Mouse (Mus musculus): ENCODE data around the gene Osbpl2. TPM values are rescaled to one million over a fixed set of nuclear protein-coding genes. Genes with fewer than 3 reads are reported as not detected.

Osbpl2 gene
- polyA plus RNA-seq, 1 experiment, result 48.2 TPM

DNA sequence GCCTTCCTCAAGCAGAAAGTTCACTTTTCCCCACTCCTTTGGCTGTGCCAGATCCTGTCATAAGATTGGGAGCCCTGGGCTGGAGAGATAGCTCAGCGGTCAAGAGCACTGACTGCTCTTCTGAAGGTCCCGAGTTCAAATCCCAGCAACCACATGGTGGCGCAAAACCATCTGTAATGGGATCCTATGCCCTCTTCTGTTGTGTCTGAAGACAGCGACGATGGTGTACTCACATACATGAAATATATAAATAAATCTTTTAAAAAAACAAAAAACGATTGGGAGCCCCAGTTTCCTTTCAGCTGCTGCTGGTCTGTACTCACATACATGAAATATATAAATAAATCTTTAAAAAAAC is 65.6 kb downstream of the Osbpl2 start:
- TF ChIP-seq POLR2A (IDR thresholded peaks at IDR 0.05; ENCODE audit: extremely low read depth, insufficient read depth, low read length) (no peak), CTCF (IDR thresholded peaks at IDR 0.05; ENCODE audit: extremely low read depth, insufficient read depth, low read length) (no peak)
- Histone ChIP-seq H3K27ac (ENCODE audit: insufficient read depth, low read length) (no peak overlapping the region), H3K4me1 (ENCODE audit: control insufficient read depth, insufficient read depth, low read length) (peaks cover 3% of the 10 kb centered on the region; the same call in 1 of the 2 replicates), H3K4me3 (ENCODE audit: insufficient read depth, low read length) (no peak overlapping the region)

- Histone ChIP-seq H3K27ac (ENCODE audit: insufficient read depth, low read length) (no peak overlapping the region), H3K4me3 (ENCODE audit: insufficient read depth, low read length) (no peak overlapping the region), H3K4me1 (ENCODE audit: control insufficient read depth, insufficient read depth, low read length) (peaks cover 3% of the 10 kb centered on the region; the same call in 1 of the 2 replicates)
- TF ChIP-seq POLR2A (IDR thresholded peaks at IDR 0.05; ENCODE audit: extremely low read depth, insufficient read depth, low read length) (no peak), CTCF (IDR thresholded peaks at IDR 0.05; ENCODE audit: extremely low read depth, insufficient read depth, low read length) (no peak)
Measured at GRCm38 (mm10) chr2:180185686-180186085, 66.6 kb downstream of the Osbpl2 start.

- Histone ChIP-seq H3K4me3 (ENCODE audit: insufficient read depth, low read length) (no peak overlapping the region), H3K4me1 (ENCODE audit: control insufficient read depth, insufficient read depth, low read length) (peaks cover 3% of the 10 kb centered on the region; the same call in 1 of the 2 replicates), H3K27ac (ENCODE audit: insufficient read depth, low read length) (no peak overlapping the region)
- TF ChIP-seq CTCF (IDR thresholded peaks at IDR 0.05; ENCODE audit: extremely low read depth, insufficient read depth, low read length) (no peak), POLR2A (IDR thresholded peaks at IDR 0.05; ENCODE audit: extremely low read depth, insufficient read depth, low read length) (no peak; the same call in 1 of the 2 replicates)
Measured at GRCm38 (mm10) chr2:180187362-180187761, 68.3 kb downstream of the Osbpl2 start.

DNA sequence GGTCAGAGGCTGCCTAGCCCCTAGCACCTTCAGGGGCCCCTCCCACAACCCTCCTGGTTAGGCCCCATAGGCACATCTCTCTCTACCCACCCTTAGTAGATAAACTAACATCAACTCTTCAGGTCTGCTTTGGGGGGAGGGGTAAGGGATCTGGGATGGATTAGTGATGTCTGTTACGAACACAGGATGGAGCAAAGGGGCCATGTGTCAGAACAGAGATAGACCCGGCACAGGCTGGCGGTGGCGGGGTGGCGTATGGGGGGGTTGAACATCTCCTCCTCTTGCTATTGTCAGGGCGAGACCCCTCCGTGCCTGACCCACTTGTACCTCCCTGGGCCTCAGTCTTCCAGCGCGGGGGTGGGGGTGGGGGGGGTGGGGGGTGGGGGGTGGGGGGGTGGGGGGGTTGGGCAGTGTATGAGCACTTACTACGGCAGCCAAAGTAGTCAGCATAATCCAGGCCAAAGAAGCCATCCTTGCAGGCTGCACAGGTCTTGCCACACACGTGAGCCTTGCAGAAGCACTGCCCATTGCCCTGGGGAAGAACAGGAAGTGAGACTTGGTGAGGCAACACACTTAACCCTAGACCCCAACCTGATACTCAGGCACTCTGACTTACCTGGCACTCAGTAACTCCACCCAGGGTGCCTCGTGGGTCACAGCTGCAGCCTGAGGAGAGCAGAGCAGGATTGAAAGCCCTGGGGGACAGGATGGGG is 77.7 kb downstream of the Osbpl2 start:
- no peak overlapping the region for H3K4me3 ChIP-seq (ENCODE audit: insufficient read depth, low read length)
- no peaks in the 10 kb centered on the region for H3K4me1 ChIP-seq (ENCODE audit: control insufficient read depth, insufficient read depth, low read length)
- TF ChIP-seq CTCF (IDR thresholded peaks at IDR 0.05; ENCODE audit: extremely low read depth, insufficient read depth, low read length) (no peak), POLR2A (IDR thresholded peaks at IDR 0.05; ENCODE audit: extremely low read depth, insufficient read depth, low read length) (no peak)
- H3K27ac ChIP-seq (ENCODE audit: insufficient read depth, low read length), result no peak overlapping the region

- Histone ChIP-seq H3K27ac (ENCODE audit: insufficient read depth, low read length) (no peak overlapping the region), H3K4me3 (ENCODE audit: insufficient read depth, low read length) (no peak overlapping the region), H3K4me1 (ENCODE audit: control insufficient read depth, insufficient read depth, low read length) (no peaks in the 10 kb centered on the region)
- TF ChIP-seq POLR2A (IDR thresholded peaks at IDR 0.05; ENCODE audit: extremely low read depth, insufficient read depth, low read length), result no peak
- TF ChIP-seq CTCF (IDR thresholded peaks at IDR 0.05; ENCODE audit: extremely low read depth, insufficient read depth, low read length), result no peak
Measured at GRCm38 (mm10) chr2:180197323-180198037, 78.4 kb downstream of the Osbpl2 start.

DNA sequence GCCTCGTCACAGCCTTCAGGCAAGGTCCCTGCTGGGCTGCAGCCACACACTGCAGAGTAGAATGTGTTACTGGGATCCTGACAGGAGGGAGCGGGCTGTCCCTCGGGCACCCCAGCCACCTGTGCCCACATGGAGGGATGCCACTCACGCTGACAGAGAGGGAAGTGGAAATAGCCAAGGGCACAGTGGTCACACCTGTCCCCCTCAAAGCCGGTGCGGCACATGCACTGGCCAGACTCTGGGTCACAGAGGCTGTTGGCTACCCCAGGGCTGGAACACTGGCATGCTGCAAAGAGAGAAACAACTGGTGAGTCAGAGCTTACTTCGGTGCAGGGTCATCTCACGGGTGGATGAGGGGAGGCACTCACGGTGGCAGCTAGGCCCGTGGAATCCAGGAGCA is 79.7 kb downstream of the Osbpl2 start:
- TF ChIP-seq POLR2A (IDR thresholded peaks at IDR 0.05; ENCODE audit: extremely low read depth, insufficient read depth, low read length) (no peak), CTCF (IDR thresholded peaks at IDR 0.05; ENCODE audit: extremely low read depth, insufficient read depth, low read length) (no peak)
- H3K4me1 ChIP-seq (ENCODE audit: control insufficient read depth, insufficient read depth, low read length), result no peaks in the 10 kb centered on the region

GRCm38 (mm10) chr2:180200681-180201080 is 81.6 kb downstream of the Osbpl2 start:
- TF ChIP-seq CTCF (IDR thresholded peaks at IDR 0.05; ENCODE audit: extremely low read depth, insufficient read depth, low read length) (no peak), POLR2A (IDR thresholded peaks at IDR 0.05; ENCODE audit: extremely low read depth, insufficient read depth, low read length) (no peak)
- Histone ChIP-seq H3K4me3 (ENCODE audit: insufficient read depth, low read length) (no peak overlapping the region), H3K4me1 (ENCODE audit: control insufficient read depth, insufficient read depth, low read length) (no peaks in the 10 kb centered on the region), H3K27ac (ENCODE audit: insufficient read depth, low read length) (no peak overlapping the region)

More for the DNA sequence above, 79.7 kb downstream of the Osbpl2 start:
- no peak overlapping the region for H3K4me3 ChIP-seq (ENCODE audit: insufficient read depth, low read length)
- H3K27ac ChIP-seq (ENCODE audit: insufficient read depth, low read length), result no peak overlapping the region

GRCm38 (mm10) chr2:180201303-180201702 is 82.2 kb downstream of the Osbpl2 start:
- Histone ChIP-seq H3K4me1 (ENCODE audit: control insufficient read depth, insufficient read depth, low read length) (no peaks in the 10 kb centered on the region), H3K27ac (ENCODE audit: insufficient read depth, low read length) (no peak overlapping the region), H3K4me3 (ENCODE audit: insufficient read depth, low read length) (no peak overlapping the region)
- TF ChIP-seq CTCF (IDR thresholded peaks at IDR 0.05; ENCODE audit: extremely low read depth, insufficient read depth, low read length), result no peak
- no peak for TF ChIP-seq POLR2A (IDR thresholded peaks at IDR 0.05; ENCODE audit: extremely low read depth, insufficient read depth, low read length)

- Histone ChIP-seq H3K4me1 (ENCODE audit: control insufficient read depth, insufficient read depth, low read length) (no peaks in the 10 kb centered on the region), H3K27ac (ENCODE audit: insufficient read depth, low read length) (no peak overlapping the region), H3K4me3 (ENCODE audit: insufficient read depth, low read length) (no peak overlapping the region)
- TF ChIP-seq POLR2A (IDR thresholded peaks at IDR 0.05; ENCODE audit: extremely low read depth, insufficient read depth, low read length) (no peak), CTCF (IDR thresholded peaks at IDR 0.05; ENCODE audit: extremely low read depth, insufficient read depth, low read length) (no peak)
Measured at GRCm38 (mm10) chr2:180202263-180202662, 83.2 kb downstream of the Osbpl2 start.

GRCm38 (mm10) chr2:180202805-180203204 is 83.7 kb downstream of the Osbpl2 start:
- no peak for TF ChIP-seq CTCF (IDR thresholded peaks at IDR 0.05; ENCODE audit: extremely low read depth, insufficient read depth, low read length)
- no peaks in the 10 kb centered on the region for H3K4me1 ChIP-seq (ENCODE audit: control insufficient read depth, insufficient read depth, low read length)
- no peak overlapping the region for H3K27ac ChIP-seq (ENCODE audit: insufficient read depth, low read length)
- H3K4me3 ChIP-seq (ENCODE audit: insufficient read depth, low read length), result no peak overlapping the region

Measured in cortical plate, adult 2 months (tissue).